Mouse (Mus musculus) bone marrow, adult 2 months (tissue): Measurements from ENCODE around the gene Mad2l1bp. TPM values are rescaled to one million over a fixed set of nuclear protein-coding genes. Genes with fewer than 3 reads are reported as not detected.

Source experiments
- H3K27ac ChIP-seq: fragments of 200-500 bp; 2 replicates; pipeline ENCODE4 v1.5.1; 2012; ENCODE audit warnings: low read depth, mild to moderate bottlenecking, control low read depth, inconsistent platforms, low read length; ENCODE audit not compliant: control insufficient read depth, poor library complexity, insufficient read depth
- H3K4me1 ChIP-seq: fragments of 200-500 bp; 2 replicates; pipeline ENCODE4 v1.6.1; 2011; ENCODE audit warnings: low read length; ENCODE audit not compliant: control insufficient read depth, insufficient read depth
- H3K4me3 ChIP-seq: fragments of 200-500 bp; replicated peaks from 2 replicates; pipeline ENCODE3; 2011; ENCODE audit warnings: mild to moderate bottlenecking, low read depth, low read length, control low read depth; ENCODE audit not compliant: control insufficient read depth
- CTCF ChIP-seq: fragments of 200-500 bp; IDR thresholded peaks from 2 replicates; pipeline ENCODE4 v1.5.1; 2011; ENCODE audit warnings: low read length, control low read depth; ENCODE audit not compliant: control insufficient read depth, insufficient read depth
- POLR2A ChIP-seq: fragments of 200-500 bp; IDR thresholded peaks from 2 replicates; pipeline ENCODE4 v1.6.1; 2011; ENCODE audit warnings: low read depth, mild to moderate bottlenecking, control low read depth, low read length, borderline replicate concordance; ENCODE audit not compliant: control insufficient read depth
- WGBS: fragments of 180-500 bp; shearing (Covaris S2); methylation state at CpG from one replicate; pipeline ENCODE4 v1.1.7; 2018; 5-methylcytosine and 5-hydroxymethylcytosine counted together
- polyA plus RNA-seq: library from polyadenylated mRNA; stranded (reverse); fragments of >200 nt; gene quantifications from 2 replicates; pipeline ENCODE4 v1.2.4, GENCODE M21; 2011; ENCODE audit warnings: low replicate concordance; ENCODE audit not compliant: missing spikeins, insufficient read depth, insufficient read length

Mad2l1bp gene
- polyA plus RNA-seq, 1 experiment: 32.7 TPM

DNA sequence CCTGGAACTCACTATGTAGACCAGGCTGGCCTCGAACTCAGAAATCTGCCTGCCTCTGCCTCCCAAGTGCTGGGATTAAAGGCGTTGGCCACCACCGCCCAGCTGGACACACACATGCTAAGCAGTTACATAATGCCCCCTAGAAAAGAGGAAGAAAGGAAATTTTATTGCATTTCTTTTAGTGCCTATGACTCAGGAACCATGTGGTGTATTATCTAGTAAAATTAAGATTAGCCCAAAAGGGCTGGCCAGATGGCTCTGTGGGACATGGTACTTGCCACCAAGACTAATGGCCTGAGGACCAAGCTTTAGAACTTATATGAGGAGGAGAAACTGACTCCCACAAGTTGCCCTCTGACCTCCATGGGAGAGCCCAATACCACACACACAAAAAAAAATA is 13.5 kb downstream of the Mad2l1bp start:
- H3K4me3 ChIP-seq: no peak overlapping the region
- 48% methylated on average over 3 of the region's 3 CpGs for WGBS
- peaks cover 6% of the 10 kb centered on the region; the same call in 1 of the 2 replicates for H3K4me1 ChIP-seq
- no peak overlapping the region for H3K27ac ChIP-seq
- TF ChIP-seq CTCF (no peak), POLR2A (no peak)

- 46% methylated on average over 8 of the region's 8 CpGs for WGBS
- no peak overlapping the region for H3K27ac ChIP-seq
- no peak overlapping the region for H3K4me3 ChIP-seq
- H3K4me1 ChIP-seq: peaks cover 6% of the 10 kb centered on the region; the same call in 1 of the 2 replicates
- TF ChIP-seq CTCF: no peak
- TF ChIP-seq POLR2A: no peak
These were observed 14.7 kb downstream of the Mad2l1bp start for GRCm38 (mm10) chr17:46138563-46139236.

DNA sequence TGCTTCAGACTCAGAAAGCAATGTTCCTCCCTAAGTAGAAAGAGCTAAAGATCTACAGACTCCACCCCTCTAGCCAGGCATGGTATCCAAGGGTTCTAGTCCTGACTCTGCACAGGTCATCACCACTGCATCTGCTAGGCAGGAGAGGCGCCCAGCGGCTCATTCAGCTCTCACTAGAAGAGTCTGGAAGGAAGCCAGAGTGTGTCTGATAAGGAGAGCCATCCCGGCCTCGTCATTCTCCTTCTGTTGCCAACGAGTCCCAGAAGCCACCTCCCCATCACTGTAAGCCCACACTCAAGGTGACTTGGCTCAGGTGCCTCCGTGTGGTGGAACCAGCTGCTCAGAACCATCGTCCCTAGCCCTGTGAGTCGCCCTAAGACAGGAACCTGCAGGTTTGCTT is 20.5 kb downstream of the Mad2l1bp start:
- 70% methylated on average over 8 of the region's 8 CpGs for WGBS
- no peak for TF ChIP-seq POLR2A
- TF ChIP-seq CTCF: no peak
- H3K4me1 ChIP-seq: no peaks in the 10 kb centered on the region
- no peak overlapping the region for H3K4me3 ChIP-seq
- no peak overlapping the region for H3K27ac ChIP-seq

- 24% methylated on average over 12 of the region's 12 CpGs for WGBS
- H3K27ac ChIP-seq: no peak overlapping the region
- TF ChIP-seq POLR2A (no peak), CTCF (peak; percentile 86)
These were observed 21.2 kb downstream of the Mad2l1bp start for GRCm38 (mm10) chr17:46132058-46132718.

DNA sequence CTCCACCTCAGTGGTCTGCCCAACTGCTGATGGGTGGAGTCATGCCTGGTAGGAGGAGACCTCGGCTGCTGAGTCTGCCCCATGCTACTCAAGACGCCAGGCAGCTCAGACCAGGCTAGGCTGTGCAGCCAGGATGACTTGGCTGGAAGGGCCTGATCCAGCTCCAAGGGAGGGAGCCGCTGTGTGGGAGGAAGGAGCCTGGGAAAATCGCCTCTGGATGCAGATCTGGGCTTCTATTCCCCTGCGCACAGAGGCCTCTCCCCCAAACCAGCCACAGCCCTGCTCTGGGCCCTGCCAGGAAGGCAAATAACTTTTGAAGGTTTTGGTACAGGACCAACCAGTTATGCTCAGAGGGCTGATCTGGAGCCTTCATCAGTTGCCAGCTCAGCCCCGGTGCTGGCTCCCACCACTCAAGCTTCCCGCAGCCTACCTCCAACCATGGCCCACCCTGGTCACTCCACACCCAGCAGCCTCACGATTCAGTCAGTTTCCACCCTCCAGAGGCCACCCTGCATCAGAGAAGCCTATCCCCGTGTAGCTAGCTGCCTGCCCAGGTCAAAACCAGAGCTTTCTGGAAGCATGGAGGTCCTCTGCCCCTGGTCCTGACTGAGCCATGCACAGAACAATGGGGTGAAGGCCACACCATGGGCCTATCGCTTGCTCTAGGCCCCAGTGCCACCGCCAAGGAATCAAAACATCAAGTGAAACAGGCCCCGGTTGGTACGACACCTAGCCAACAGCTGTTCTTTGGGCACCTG is 23.4 kb downstream of the Mad2l1bp start:
- no peaks in the 10 kb centered on the region for H3K4me1 ChIP-seq
- TF ChIP-seq CTCF (no peak), POLR2A (no peak)
- H3K4me3 ChIP-seq: no peak overlapping the region
- 83% methylated on average over 13 of the region's 13 CpGs for WGBS
- H3K27ac ChIP-seq: no peak overlapping the region

More at GRCm38 (mm10) chr17:46132058-46132718, 21.2 kb downstream of the Mad2l1bp start:
- H3K4me1 ChIP-seq: no peaks in the 10 kb centered on the region
- no peak overlapping the region for H3K4me3 ChIP-seq

GRCm38 (mm10) chr17:46127814-46128493 is 25.4 kb downstream of the Mad2l1bp start:
- 80% methylated on average over 6 of the region's 6 CpGs for WGBS
- no peak for TF ChIP-seq POLR2A
- Histone ChIP-seq H3K4me1 (no peaks in the 10 kb centered on the region), H3K27ac (no peak overlapping the region), H3K4me3 (no peak overlapping the region)

GRCm38 (mm10) chr17:46126608-46127007 is 26.7 kb downstream of the Mad2l1bp start:
- Histone ChIP-seq H3K4me3 (no peak overlapping the region), H3K4me1 (no peaks in the 10 kb centered on the region), H3K27ac (no peak overlapping the region)
- TF ChIP-seq CTCF (no peak), POLR2A (no peak)
- 88% methylated on average over 6 of the region's 6 CpGs for WGBS
